Mouse (Mus musculus) stomach, postnatal 0 days (tissue): ENCODE data around the gene Sirt2.
A peak's percentile ranks its signal among the peaks of the same experiment; 100 is the strongest.

Experiments used
- CTCF ChIP-seq: IDR thresholded peaks from 2 replicates; pipeline ENCODE4 v1.5.1; 2016; ENCODE audit warnings: antibody characterized with exemption, low read depth, mild to moderate bottlenecking, moderate library complexity
- EP300 ChIP-seq: optimal IDR thresholded peaks from 2 replicates; pipeline ENCODE3; 2016; ENCODE audit warnings: antibody characterized with exemption

GRCm38 (mm10) chr7:28790066-28790806, 23.7 kb downstream of the Sirt2 start:
- TF ChIP-seq CTCF (peak; percentile 68), EP300 (no peak)
